Mouse (Mus musculus) forebrain, embryonic 14.5 days (tissue): Measurements from ENCODE around the gene Ulk4. TPM values are rescaled to one million over a fixed set of nuclear protein-coding genes. Genes with fewer than 3 reads are reported as not detected.

Source experiments
- ATAC-seq: fragments of 200-750 bp; cut with Nextera tagmentation; 2 replicates; pipeline ENCODE4 v1.8.0; 2017; ENCODE audit warnings: mild to moderate bottlenecking, moderate library complexity
- DNase-seq: peaks from one replicate; pipeline ENCODE4 v3.0.0-alpha.2; 2015; ENCODE audit warnings: low spot score
- H3K27ac ChIP-seq: fragments of 300-500 bp; sonication (generic); 2 replicates; pipeline ENCODE4 v1.5.1; 2014; ENCODE audit warnings: low read depth, mild to moderate bottlenecking, control low read depth, low read length, moderate library complexity
- H3K27me3 ChIP-seq: fragments of 300-500 bp; sonication (generic); replicated peaks from 2 replicates; pipeline ENCODE4 v1.6.1; 2014; ENCODE audit warnings: low read length, control low read depth, mixed read lengths; ENCODE audit not compliant: control insufficient read depth, insufficient read depth
- H3K36me3 ChIP-seq: fragments of 300-500 bp; sonication (generic); 2 replicates; pipeline ENCODE4 v1.6.1; 2014; ENCODE audit warnings: low read length, control low read depth; ENCODE audit not compliant: control insufficient read depth, insufficient read depth
- H3K4me1 ChIP-seq: fragments of 300-500 bp; sonication (generic); 2 replicates; pipeline ENCODE4 v1.6.1; 2014; ENCODE audit warnings: antibody characterized with exemption, low read length, control low read depth; ENCODE audit not compliant: control insufficient read depth, insufficient read depth
- H3K4me2 ChIP-seq: fragments of 300-500 bp; sonication (generic); 2 replicates; pipeline ENCODE4 v1.6.1; 2014; ENCODE audit warnings: mild to moderate bottlenecking, control low read depth, low read length
- H3K4me3 ChIP-seq: fragments of 300-500 bp; sonication (generic); 2 replicates; pipeline ENCODE4 v1.5.1; 2014; ENCODE audit warnings: low read depth, low read length, control low read depth
- H3K9ac ChIP-seq: fragments of 300-500 bp; sonication (generic); 2 replicates; pipeline ENCODE4 v1.6.1; 2014; ENCODE audit warnings: mild to moderate bottlenecking, low read length, control low read depth, moderate library complexity
- H3K9me3 ChIP-seq: fragments of 300-500 bp; sonication (generic); replicated peaks from 2 replicates; pipeline ENCODE4 v1.6.1; 2016; ENCODE audit warnings: low read length, control low read depth, mixed read lengths; ENCODE audit not compliant: control insufficient read depth
- WGBS: fragments of 180-500 bp; shearing (Covaris S2); extraction: QIAGEN DNeasy Blood & Tissue Kit; methylation state at CpG from one replicate; pipeline ENCODE4 v1.1.7; 2014; 5-methylcytosine and 5-hydroxymethylcytosine counted together
- polyA plus RNA-seq: library from polyadenylated mRNA; unstranded; fragments of >200 nt; fragmentation: Nextera tagmentation; extraction: Ambion mirVana; gene quantifications from 2 replicates; pipeline ENCODE4 v1.2.1, GENCODE M21; 2014

The Ulk4 gene
- polyA plus RNA-seq, 1 experiment from 2014 or later: 131 TPM

GRCm38 (mm10) chr9:121035296-121035695 lies 241.7 kb downstream of the Ulk4 start:
- Histone ChIP-seq H3K4me1 (peaks cover 11% of the 10 kb centered on the region), H3K4me2 (no peak overlapping the region)
- 80% methylated on average over 6 of the region's 6 CpGs for WGBS

GRCm38 (mm10) chr9:121033596-121033995 lies 243.4 kb downstream of the Ulk4 start:
- peaks cover 11% of the 10 kb centered on the region for H3K4me1 ChIP-seq
- ATAC-seq (no peak), DNase-seq (no peak)
- no peak overlapping the region for H3K9ac ChIP-seq
- no peak overlapping the region for H3K4me2 ChIP-seq
- no peaks in the 10 kb centered on the region for H3K27me3 ChIP-seq
- H3K9me3 ChIP-seq: no peaks in the 10 kb centered on the region
- no peak overlapping the region for H3K4me3 ChIP-seq
- no peak overlapping the region for H3K27ac ChIP-seq
- 81% methylated on average over 4 of the region's 4 CpGs for whole genome bisulfite sequencing
- no peaks in the 10 kb centered on the region for H3K36me3 ChIP-seq

More at GRCm38 (mm10) chr9:121035296-121035695, 241.7 kb downstream of the Ulk4 start:
- no peak overlapping the region for H3K4me3 ChIP-seq
- no peak for DNase-seq
- no peak for ATAC-seq
- H3K27me3 ChIP-seq: no peaks in the 10 kb centered on the region
- H3K9me3 ChIP-seq: no peaks in the 10 kb centered on the region
- H3K27ac ChIP-seq: no peak overlapping the region
- H3K9ac ChIP-seq: no peak overlapping the region
- no peaks in the 10 kb centered on the region for H3K36me3 ChIP-seq

GRCm38 (mm10) chr9:121032322-121032964 lies 244.6 kb downstream of the Ulk4 start:
- ATAC-seq (no peak; the same call in 1 of the 2 replicates), DNase-seq (no peak)
- no peak overlapping the region for H3K4me2 ChIP-seq
- no peaks in the 10 kb centered on the region for H3K27me3 ChIP-seq
- H3K4me3 ChIP-seq: no peak overlapping the region
- H3K9ac ChIP-seq: no peak overlapping the region
- H3K27ac ChIP-seq: no peak overlapping the region
- H3K36me3 ChIP-seq: no peaks in the 10 kb centered on the region
- H3K4me1 ChIP-seq: peaks cover under 1% of the 10 kb centered on the region; the same call in 1 of the 2 replicates
- 34% methylated on average over 10 of the region's 10 CpGs for WGBS
- H3K9me3 ChIP-seq: no peaks in the 10 kb centered on the region

- ATAC-seq: no peak
- no peak overlapping the region for H3K4me3 ChIP-seq
- H3K4me1 ChIP-seq: no peaks in the 10 kb centered on the region
- 48% methylated on average over 10 of the region's 10 CpGs for WGBS
- H3K9ac ChIP-seq: no peak overlapping the region
- DNase-seq: no peak
- no peak overlapping the region for H3K27ac ChIP-seq
- no peaks in the 10 kb centered on the region for H3K9me3 ChIP-seq
- H3K36me3 ChIP-seq: no peaks in the 10 kb centered on the region
- no peak overlapping the region for H3K4me2 ChIP-seq
- no peaks in the 10 kb centered on the region for H3K27me3 ChIP-seq
These were observed 246.0 kb downstream of the Ulk4 start for GRCm38 (mm10) chr9:121030949-121031348.

GRCm38 (mm10) chr9:121029786-121030185 lies 247.2 kb downstream of the Ulk4 start:
- no peak overlapping the region for H3K4me2 ChIP-seq
- DNase-seq: no peak
- no peak overlapping the region for H3K4me3 ChIP-seq
- no peak overlapping the region for H3K27ac ChIP-seq
- no peaks in the 10 kb centered on the region for H3K27me3 ChIP-seq
- ATAC-seq: no peak
- H3K36me3 ChIP-seq: no peaks in the 10 kb centered on the region
- no peaks in the 10 kb centered on the region for H3K4me1 ChIP-seq
- 39% methylated on average over 9 of the region's 9 CpGs for WGBS
- no peaks in the 10 kb centered on the region for H3K9me3 ChIP-seq
- no peak overlapping the region for H3K9ac ChIP-seq

GRCm38 (mm10) chr9:121023526-121024264 lies 253.3 kb downstream of the Ulk4 start:
- Histone ChIP-seq H3K9ac (no peak overlapping the region), H3K4me3 (no peak overlapping the region), H3K36me3 (no peaks in the 10 kb centered on the region), H3K4me1 (no peaks in the 10 kb centered on the region), H3K27me3 (no peaks in the 10 kb centered on the region), H3K4me2 (no peak overlapping the region), H3K27ac (peak overlapping the region; percentile 72), H3K9me3 (no peaks in the 10 kb centered on the region)
- DNase-seq (peak; percentile 74), ATAC-seq (peak; percentile 50; the same call in 1 of the 2 replicates)
- WGBS: 76% methylated on average over 14 of the region's 14 CpGs

DNA sequence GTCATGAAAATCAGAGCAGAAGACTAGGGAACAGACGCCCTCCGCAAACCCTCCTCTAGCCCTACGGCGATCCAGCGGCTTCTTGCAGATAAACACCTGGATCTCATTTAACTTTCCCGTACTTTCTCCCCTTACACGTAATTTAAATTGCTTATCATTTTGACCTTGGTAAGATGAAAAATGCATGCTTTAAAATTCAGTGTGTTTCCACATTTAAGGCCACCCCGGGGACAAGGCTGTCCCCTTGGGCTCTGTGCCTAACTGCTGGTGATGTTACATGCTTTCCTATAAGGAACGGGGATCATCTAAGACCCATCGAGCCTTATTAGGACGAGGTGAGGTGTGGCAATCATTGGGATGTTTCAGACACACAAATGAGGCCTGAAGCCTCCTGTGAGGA lies 256.6 kb downstream of the Ulk4 start:
- DNase-seq (no peak), ATAC-seq (no peak)
- Histone ChIP-seq H3K4me1 (no peaks in the 10 kb centered on the region), H3K4me3 (no peak overlapping the region), H3K27me3 (no peaks in the 10 kb centered on the region), H3K9me3 (no peaks in the 10 kb centered on the region), H3K27ac (no peak overlapping the region), H3K9ac (no peak overlapping the region), H3K36me3 (no peaks in the 10 kb centered on the region), H3K4me2 (no peak overlapping the region)
- WGBS: 90% methylated on average over 11 of the region's 11 CpGs

- 82% methylated on average over 13 of the region's 13 CpGs for WGBS
- H3K4me2 ChIP-seq: no peak overlapping the region
- DNase-seq (no peak), ATAC-seq (no peak)
- H3K9me3 ChIP-seq: no peaks in the 10 kb centered on the region
- no peaks in the 10 kb centered on the region for H3K36me3 ChIP-seq
- H3K9ac ChIP-seq: no peak overlapping the region
- H3K27me3 ChIP-seq: no peaks in the 10 kb centered on the region
- no peaks in the 10 kb centered on the region for H3K4me1 ChIP-seq
- H3K4me3 ChIP-seq: no peak overlapping the region
- no peak overlapping the region for H3K27ac ChIP-seq
These were observed 257.1 kb downstream of the Ulk4 start for GRCm38 (mm10) chr9:121019932-121020331.
